Mouse (Mus musculus) bone marrow, adult 2 months (tissue): ENCODE measurements around the gene Has1.

Source experiments
- CTCF ChIP-seq: fragments of 200-500 bp; IDR thresholded peaks from 2 replicates; pipeline ENCODE4 v1.5.1; 2011; ENCODE audit warnings: low read length, control low read depth; ENCODE audit not compliant: control insufficient read depth, insufficient read depth
- POLR2A ChIP-seq: fragments of 200-500 bp; IDR thresholded peaks from 2 replicates; pipeline ENCODE4 v1.6.1; 2011; ENCODE audit warnings: low read depth, mild to moderate bottlenecking, control low read depth, low read length, borderline replicate concordance; ENCODE audit not compliant: control insufficient read depth

DNA sequence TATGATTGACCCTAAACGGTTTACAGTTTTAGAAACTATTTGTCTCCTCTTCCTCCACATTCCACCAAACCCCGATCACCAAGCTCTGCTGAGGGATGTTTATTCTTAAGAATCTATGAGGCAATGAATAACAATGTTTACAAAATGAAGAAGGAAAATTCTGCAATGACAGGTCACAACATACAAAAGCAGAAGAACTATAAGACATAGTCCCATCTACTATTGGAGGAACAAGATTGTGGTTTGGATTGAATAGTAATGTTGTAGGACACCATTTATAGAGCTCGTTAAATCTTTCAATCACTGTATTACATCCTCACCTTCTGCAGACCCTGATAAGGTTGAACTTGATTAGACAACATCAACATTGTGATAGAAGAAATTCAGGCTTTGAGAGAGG lies 27.7 kb upstream of the Has1 start:
- TF ChIP-seq CTCF (no peak), POLR2A (no peak)
